Mouse (Mus musculus) olfactory bulb, adult 2 months (tissue): ENCODE data around the gene Cass4. TPM values are rescaled to one million over a fixed set of nuclear protein-coding genes. Genes with fewer than 3 reads are reported as not detected.

Experiments used
- H3K27ac ChIP-seq: fragments of 200-500 bp; 2 replicates; pipeline ENCODE4 v1.5.1; 2012; ENCODE audit warnings: low read depth, low read length; ENCODE audit not compliant: insufficient read depth
- H3K4me1 ChIP-seq: fragments of 200-500 bp; 2 replicates; pipeline ENCODE4 v1.6.1; 2012; ENCODE audit warnings: low read length; ENCODE audit not compliant: control insufficient read depth, insufficient read depth
- H3K4me3 ChIP-seq: fragments of 200-500 bp; 2 replicates; pipeline ENCODE4 v1.5.1; 2012; ENCODE audit warnings: mild to moderate bottlenecking, low read depth, low read length, moderate library complexity; ENCODE audit not compliant: insufficient read depth
- CTCF ChIP-seq: fragments of 200-500 bp; IDR thresholded peaks from 2 replicates; pipeline ENCODE4 v1.5.1; 2012; ENCODE audit warnings: low read depth, mild to moderate bottlenecking, low read length, moderate library complexity; ENCODE audit not compliant: insufficient read depth
- POLR2A ChIP-seq: fragments of 200-500 bp; IDR thresholded peaks from 2 replicates; pipeline ENCODE4 v1.6.1; 2012; ENCODE audit warnings: mild to moderate bottlenecking, low read depth, low read length, moderate library complexity; ENCODE audit not compliant: insufficient read depth
- WGBS: fragments of 180-500 bp; shearing (Covaris S2); methylation state at CpG from one replicate; pipeline ENCODE4 v1.1.7; 2018; 5-methylcytosine and 5-hydroxymethylcytosine counted together
- polyA plus RNA-seq: library from polyadenylated mRNA; stranded (reverse); fragments of >200 nt; gene quantifications from 2 replicates; pipeline ENCODE4 v1.2.4, GENCODE M21; 2012; ENCODE audit warnings: low replicate concordance; ENCODE audit not compliant: missing spikeins, insufficient read depth, insufficient read length

Cass4 gene
- polyA plus RNA-seq, 1 experiment = not detected

GRCm38 (mm10) chr2:172380513-172380912, 13.1 kb upstream of the Cass4 start:
- Histone ChIP-seq H3K27ac (no peak overlapping the region), H3K4me1 (0 out of 2 replicates have a peak, but pooled peaks cover 3% of the 10 kb centered on the region), H3K4me3 (no peak overlapping the region)
- WGBS = 93% methylated on average over 17 of the region's 17 CpGs
- TF ChIP-seq POLR2A = no peak
- TF ChIP-seq CTCF = no peak

- Histone ChIP-seq H3K27ac (no peak overlapping the region), H3K4me3 (no peak overlapping the region), H3K4me1 (0 out of 2 replicates have a peak, but pooled peaks cover 3% of the 10 kb centered on the region)
- WGBS = 93% methylated on average over 11 of the region's 11 CpGs
- TF ChIP-seq POLR2A = no peak
- TF ChIP-seq CTCF = no peak
These were observed 12.3 kb upstream of the Cass4 start for GRCm38 (mm10) chr2:172381341-172381740.

DNA sequence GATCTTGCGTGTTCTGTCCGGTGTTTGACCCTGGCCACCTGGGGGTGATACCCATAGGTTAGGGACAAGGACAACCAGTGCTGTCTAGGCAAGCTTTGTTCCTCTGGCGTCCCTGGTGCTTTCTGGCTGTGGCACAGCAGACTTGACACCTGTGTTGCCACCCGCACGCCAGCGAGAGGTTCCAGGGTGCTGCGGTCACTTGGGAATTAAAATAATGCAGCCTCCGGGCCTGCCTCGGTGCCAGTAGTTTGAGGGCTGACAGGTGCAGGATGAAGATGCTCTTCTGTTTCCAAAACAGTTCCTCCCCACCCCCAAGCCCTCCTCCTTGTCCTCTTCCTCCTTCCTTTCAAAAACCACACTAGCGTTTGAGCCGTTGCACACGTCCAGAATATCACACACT, 11.7 kb upstream of the Cass4 start:
- Histone ChIP-seq H3K4me3 (no peak overlapping the region), H3K27ac (no peak overlapping the region), H3K4me1 (0 out of 2 replicates have a peak, but pooled peaks cover 3% of the 10 kb centered on the region)
- TF ChIP-seq POLR2A (no peak), CTCF (no peak)
- 82% methylated on average over 12 of the region's 12 CpGs for WGBS

- TF ChIP-seq POLR2A (no peak), CTCF (no peak)
These were observed 8.9 kb upstream of the Cass4 start for GRCm38 (mm10) chr2:172384715-172385114.

DNA sequence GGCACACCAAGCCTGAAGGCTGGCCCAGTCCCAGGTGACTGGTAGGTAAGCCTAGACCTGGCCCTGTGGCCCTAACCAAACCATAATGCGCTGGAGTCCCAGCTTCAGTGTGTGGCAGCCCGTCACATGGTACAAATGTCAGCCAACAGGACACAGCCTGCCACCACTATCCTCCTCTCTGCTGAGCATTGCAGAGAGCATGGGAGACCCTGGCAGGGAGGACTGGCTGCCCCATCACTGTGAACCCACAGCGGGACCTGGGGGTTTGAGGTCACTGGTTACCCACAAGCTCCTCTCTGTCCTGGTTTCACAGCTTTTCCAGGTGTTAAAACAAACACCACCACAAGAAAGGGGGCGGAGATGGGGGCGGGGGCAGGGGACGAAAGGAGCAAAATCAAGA, 3.3 kb upstream of the Cass4 start:
- TF ChIP-seq POLR2A (no peak), CTCF (no peak)
- no peak overlapping the region for H3K27ac ChIP-seq
- 58% methylated on average over 6 of the region's 6 CpGs for WGBS
- peaks cover 18% of the 10 kb centered on the region for H3K4me1 ChIP-seq
- no peak overlapping the region for H3K4me3 ChIP-seq

More at GRCm38 (mm10) chr2:172384715-172385114, 8.9 kb upstream of the Cass4 start:
- no peak overlapping the region for H3K4me3 ChIP-seq
- no peaks in the 10 kb centered on the region for H3K4me1 ChIP-seq
- WGBS = 90% methylated on average over 3 of the region's 3 CpGs
- no peak overlapping the region for H3K27ac ChIP-seq

DNA sequence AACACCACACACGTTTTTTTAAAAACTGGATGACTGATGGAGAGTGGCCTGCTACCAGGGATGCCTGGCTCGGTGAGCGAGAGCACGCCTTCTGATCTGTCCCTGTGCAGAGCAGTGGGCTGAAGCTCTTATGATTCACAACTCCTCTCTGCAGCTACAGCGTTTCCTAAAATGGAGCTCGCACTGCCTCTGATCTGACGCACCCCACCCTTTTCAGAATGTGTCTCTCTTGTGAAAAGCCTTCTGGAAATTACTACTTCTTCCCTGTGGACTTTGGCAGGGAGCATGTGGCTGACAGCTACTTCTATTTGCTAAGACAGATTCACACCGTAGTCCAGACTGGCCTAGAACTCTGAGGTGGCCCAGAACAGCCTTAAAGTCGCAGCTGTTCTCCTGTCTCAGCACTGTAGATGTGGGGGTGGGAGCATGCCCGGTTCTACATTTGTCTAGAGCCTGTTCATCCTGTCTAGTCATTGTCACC, 1.5 kb upstream of the Cass4 start:
- Histone ChIP-seq H3K27ac (peak overlapping the region; percentile 70), H3K4me3 (no peak overlapping the region), H3K4me1 (peaks cover 18% of the 10 kb centered on the region)
- WGBS = 36% methylated on average over 10 of the region's 10 CpGs
- TF ChIP-seq CTCF (no peak), POLR2A (no peak)

- Histone ChIP-seq H3K4me1 (peaks cover 18% of the 10 kb centered on the region), H3K27ac (no peak overlapping the region), H3K4me3 (no peak overlapping the region)
- TF ChIP-seq CTCF (no peak), POLR2A (no peak)
- WGBS = 72% methylated on average over 2 of the region's 2 CpGs
These were observed 428 bp downstream of the Cass4 start for GRCm38 (mm10) chr2:172394052-172394392.

- H3K4me1 ChIP-seq = peaks cover 18% of the 10 kb centered on the region
- TF ChIP-seq CTCF = no peak
- no peak overlapping the region for H3K27ac ChIP-seq
- no peak overlapping the region for H3K4me3 ChIP-seq
- 58% methylated on average over 4 of the region's 4 CpGs for WGBS
These were observed 1.1 kb downstream of the Cass4 start for GRCm38 (mm10) chr2:172394671-172395070.

- H3K4me1 ChIP-seq = peaks cover 24% of the 10 kb centered on the region
- TF ChIP-seq CTCF = no peak
- WGBS = 63% methylated on average over 9 of the region's 9 CpGs
- no peak overlapping the region for H3K4me3 ChIP-seq
- no peak overlapping the region for H3K27ac ChIP-seq
These were observed 2.4 kb downstream of the Cass4 start for GRCm38 (mm10) chr2:172395961-172396360.

GRCm38 (mm10) chr2:172399901-172400300, 6.3 kb downstream of the Cass4 start:
- H3K4me3 ChIP-seq = no peak overlapping the region
- H3K4me1 ChIP-seq = peaks cover 15% of the 10 kb centered on the region
- 37% methylated on average over 9 of the region's 9 CpGs for WGBS
- no peak for TF ChIP-seq CTCF
- no peak for TF ChIP-seq POLR2A
- H3K27ac ChIP-seq = no peak overlapping the region
